Mouse (Mus musculus) limb, embryonic 15.5 days (tissue): ENCODE measurements around the gene AC124108.1. TPM values are rescaled to one million over a fixed set of nuclear protein-coding genes. Genes with fewer than 3 reads are reported as not detected.

Source experiments
- ATAC-seq: fragments of 200-750 bp; cut with Nextera tagmentation; 2 replicates; pipeline ENCODE4 v1.8.0; 2017; ENCODE audit warnings: low read depth, moderate TSS enrichment; ENCODE audit not compliant: insufficient number of reproducible peaks, low FRiP score, low TSS enrichment
- H3K27ac ChIP-seq: fragments of 300-500 bp; sonication (generic); 2 replicates; pipeline ENCODE4 v1.5.1; 2015; ENCODE audit warnings: moderate library complexity, mild to moderate bottlenecking, inconsistent platforms
- H3K27me3 ChIP-seq: fragments of 300-500 bp; sonication (generic); 2 replicates; pipeline ENCODE4 v1.6.1; 2015; ENCODE audit warnings: inconsistent platforms
- H3K36me3 ChIP-seq: fragments of 300-500 bp; sonication (generic); 2 replicates; pipeline ENCODE4 v1.6.1; 2015; ENCODE audit warnings: inconsistent platforms
- H3K4me1 ChIP-seq: fragments of 300-500 bp; sonication (generic); 2 replicates; pipeline ENCODE4 v1.6.1; 2015; ENCODE audit warnings: inconsistent platforms
- H3K4me2 ChIP-seq: fragments of 300-500 bp; sonication (generic); 2 replicates; pipeline ENCODE4 v1.6.1; 2015; ENCODE audit warnings: mild to moderate bottlenecking, inconsistent platforms
- H3K4me3 ChIP-seq: fragments of 300-500 bp; sonication (generic); 2 replicates; pipeline ENCODE4 v1.5.1; 2015; ENCODE audit warnings: mild to moderate bottlenecking, inconsistent platforms
- H3K9ac ChIP-seq: fragments of 300-500 bp; sonication (generic); 2 replicates; pipeline ENCODE4 v1.6.1; 2015; ENCODE audit warnings: inconsistent platforms
- H3K9me3 ChIP-seq: fragments of 300-500 bp; sonication (generic); 2 replicates; pipeline ENCODE4 v1.6.1; 2016; ENCODE audit warnings: inconsistent platforms
- WGBS: fragments of 180-500 bp; shearing (Covaris S2); methylation state at CpG from one replicate; pipeline ENCODE4 v1.1.7; 2015; 5-methylcytosine and 5-hydroxymethylcytosine counted together
- microRNA counts: library from miRNA; unstranded; fragments of <30 nt; microRNA quantifications from one replicate; lab custom pipeline; 2016
- microRNA-seq: library from miRNA; unstranded; fragments of <30 nt; microRNA quantifications from one replicate; pipeline ENCODE4, GENCODE M21; 2016
- polyA plus RNA-seq: library from polyadenylated mRNA; unstranded; fragments of >200 nt; fragmentation: Nextera tagmentation; extraction: Ambion mirVana; gene quantifications from 2 replicates; pipeline ENCODE4 v1.2.1, GENCODE M21; 2015

Gene AC124108.1
- polyA plus RNA-seq, 1 experiment from 2014 or later = 0.12 TPM

DNA sequence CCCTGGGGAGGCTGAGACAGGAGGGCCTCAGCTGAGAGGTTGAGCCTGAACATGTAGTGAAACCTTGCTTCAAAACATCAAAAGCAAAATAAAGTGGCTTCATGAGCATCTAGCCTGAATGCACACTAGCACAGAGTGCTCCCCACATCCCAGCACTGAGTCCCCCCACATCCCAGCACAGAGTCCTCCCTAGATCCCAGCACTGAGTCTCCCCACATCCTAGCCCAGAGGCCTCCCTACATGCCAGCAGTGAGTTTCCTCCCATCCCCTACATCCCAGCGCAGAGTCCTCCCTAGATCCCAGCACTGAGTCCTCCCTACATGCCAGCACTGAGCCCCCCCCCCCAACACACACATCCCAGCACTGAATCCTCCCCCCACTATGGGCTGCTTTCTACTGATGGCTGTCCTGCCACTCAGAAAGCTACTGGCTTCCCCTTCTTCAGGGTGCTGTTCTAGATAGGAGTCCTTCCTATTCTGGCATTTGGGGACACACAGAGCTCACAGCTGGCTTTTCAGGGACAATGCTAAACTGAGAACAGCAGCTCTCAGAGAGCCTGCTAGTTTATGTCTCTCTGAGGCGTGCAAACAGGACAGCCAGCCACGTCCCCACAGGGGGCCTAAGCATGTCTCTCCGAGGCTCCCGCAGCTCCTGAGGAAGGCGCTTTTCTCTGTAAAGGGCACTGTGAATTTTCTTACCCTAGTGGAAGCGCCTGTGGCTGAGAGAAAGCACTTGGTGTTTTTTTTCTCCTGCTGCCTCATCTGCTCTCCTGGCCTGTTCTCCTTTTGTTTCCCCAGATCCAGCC lies 40.4 kb downstream of the AC124108.1 start:
- H3K27me3 ChIP-seq = 0 out of 2 replicates have a peak, but pooled peaks cover 3% of the 10 kb centered on the region
- no peaks in the 10 kb centered on the region for H3K4me1 ChIP-seq
- H3K4me2 ChIP-seq = no peak overlapping the region
- no peaks in the 10 kb centered on the region for H3K36me3 ChIP-seq
- H3K9ac ChIP-seq = no peak overlapping the region
- no peak for ATAC-seq
- H3K27ac ChIP-seq = no peak overlapping the region
- 40% methylated on average over 7 of the region's 7 CpGs for WGBS
- H3K9me3 ChIP-seq = no peaks in the 10 kb centered on the region
- no peak overlapping the region for H3K4me3 ChIP-seq

DNA sequence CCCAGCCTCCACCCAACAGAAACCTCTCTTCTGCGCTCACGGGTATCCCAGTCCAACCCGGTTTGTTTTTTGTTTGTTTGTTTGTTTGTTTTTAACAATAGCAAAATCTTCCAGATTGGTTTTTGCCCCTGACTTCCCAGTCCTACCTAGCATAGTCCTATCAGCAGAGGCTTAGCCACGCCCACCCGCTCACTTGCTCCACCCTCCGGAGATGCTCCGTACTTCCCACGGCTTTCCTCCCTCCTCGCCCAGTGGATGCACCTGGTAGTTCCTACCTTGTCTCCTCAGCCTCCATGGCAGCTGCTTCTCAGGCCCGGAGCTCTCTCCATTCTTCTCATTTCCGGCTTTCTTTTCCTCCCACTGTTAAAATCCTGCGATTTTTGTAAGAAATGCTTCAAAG lies 42.3 kb downstream of the AC124108.1 start:
- Histone ChIP-seq H3K9me3 (no peaks in the 10 kb centered on the region), H3K36me3 (no peaks in the 10 kb centered on the region), H3K27ac (no peak overlapping the region), H3K27me3 (0 out of 2 replicates have a peak, but pooled peaks cover 4% of the 10 kb centered on the region), H3K4me1 (no peaks in the 10 kb centered on the region), H3K9ac (no peak overlapping the region), H3K4me2 (no peak overlapping the region), H3K4me3 (no peak overlapping the region)
- ATAC-seq = no peak
- 22% methylated on average over 12 of the region's 12 CpGs for whole genome bisulfite sequencing

DNA sequence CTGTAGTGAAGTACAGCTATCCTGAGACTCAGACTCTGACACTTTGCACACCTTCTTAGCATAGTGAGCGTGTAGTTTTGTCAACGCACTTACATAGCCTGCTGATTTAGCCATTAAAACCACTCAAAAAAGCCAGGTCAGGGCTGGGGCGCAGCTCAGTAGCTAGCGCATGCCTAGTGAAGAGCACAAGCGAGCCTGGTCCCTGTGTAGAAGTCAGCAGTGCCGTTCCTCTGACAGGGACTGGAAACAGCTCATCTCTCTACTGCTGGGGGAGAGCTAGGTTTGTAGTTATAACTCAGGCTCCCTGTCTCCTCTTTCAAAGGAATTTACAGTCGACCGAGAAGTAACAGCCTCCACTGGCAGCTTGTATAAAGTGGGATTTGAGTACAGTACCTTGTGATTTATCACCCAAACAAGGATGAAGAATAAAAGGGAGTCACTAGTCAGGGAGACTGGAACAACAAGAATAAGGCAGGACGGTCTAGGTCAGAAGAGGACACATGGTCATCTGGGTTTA lies 43.6 kb downstream of the AC124108.1 start:
- H3K9me3 ChIP-seq = no peaks in the 10 kb centered on the region
- H3K4me1 ChIP-seq = no peaks in the 10 kb centered on the region
- no peak overlapping the region for H3K4me3 ChIP-seq
- 39% methylated on average over 9 of the region's 9 CpGs for WGBS
- no peak overlapping the region for H3K9ac ChIP-seq
- no peaks in the 10 kb centered on the region for H3K36me3 ChIP-seq
- ATAC-seq = no peak
- 0 out of 2 replicates have a peak, but pooled peaks cover 4% of the 10 kb centered on the region for H3K27me3 ChIP-seq
- H3K27ac ChIP-seq = no peak overlapping the region
- H3K4me2 ChIP-seq = no peak overlapping the region

DNA sequence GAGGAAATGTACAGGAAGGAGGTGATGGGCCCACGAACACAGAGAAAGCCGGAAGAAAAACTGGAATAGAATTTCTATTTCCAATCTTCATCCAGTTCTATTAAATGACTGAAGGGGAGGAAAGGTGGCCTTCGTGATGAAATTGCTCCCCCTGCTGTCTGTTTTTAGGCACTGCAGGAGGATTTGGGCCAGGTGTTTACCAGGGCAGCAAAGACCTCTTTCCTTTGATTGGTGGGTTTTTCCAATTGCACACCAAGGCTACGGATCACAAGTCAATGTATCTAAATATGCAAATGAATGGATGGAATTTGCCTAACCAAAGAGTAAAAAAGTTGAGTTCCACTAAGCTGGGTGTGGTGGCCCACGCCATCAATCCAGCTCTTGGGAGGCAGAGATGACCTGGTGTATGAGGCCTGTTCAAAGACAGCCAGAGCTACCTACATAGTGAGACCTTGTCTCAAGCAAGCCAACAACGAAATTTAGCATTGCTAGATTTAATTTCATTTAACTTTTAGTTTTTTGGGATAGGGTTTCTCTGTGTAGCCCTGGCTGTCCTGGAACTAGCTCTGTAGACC lies 46.4 kb downstream of the AC124108.1 start:
- 21% methylated on average over 6 of the region's 6 CpGs for WGBS
- no peak for ATAC-seq
- no peaks in the 10 kb centered on the region for H3K9me3 ChIP-seq
- no peak overlapping the region for H3K27ac ChIP-seq
- H3K4me3 ChIP-seq = no peak overlapping the region
- no peak overlapping the region for H3K4me2 ChIP-seq
- 0 out of 2 replicates have a peak, but pooled peaks cover 4% of the 10 kb centered on the region for H3K27me3 ChIP-seq
- no peaks in the 10 kb centered on the region for H3K4me1 ChIP-seq
- H3K36me3 ChIP-seq = no peaks in the 10 kb centered on the region
- H3K9ac ChIP-seq = no peak overlapping the region

DNA sequence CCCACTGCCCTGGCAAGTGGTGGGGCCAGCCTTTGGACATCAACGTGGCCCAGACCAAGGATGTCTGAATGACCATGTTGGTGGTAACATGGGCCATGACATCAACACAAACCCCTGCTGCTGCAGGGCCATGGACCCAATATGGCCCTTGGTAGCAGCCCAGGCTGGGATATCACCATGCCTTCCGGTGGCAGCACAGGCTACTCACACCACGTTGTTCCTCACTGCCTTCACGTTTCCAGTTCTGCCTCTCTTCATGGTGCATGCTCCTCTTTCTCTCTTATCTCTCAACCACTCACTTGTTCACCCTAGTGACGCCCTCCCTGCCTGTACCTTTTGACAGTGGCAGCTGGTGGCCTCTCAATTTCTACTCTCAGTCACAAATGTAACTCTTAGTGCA lies 53.8 kb downstream of the AC124108.1 start:
- H3K9ac ChIP-seq = no peak overlapping the region
- H3K36me3 ChIP-seq = no peaks in the 10 kb centered on the region
- WGBS = 77% methylated on average over 5 of the region's 5 CpGs
- H3K4me3 ChIP-seq = no peak overlapping the region
- H3K27me3 ChIP-seq = no peaks in the 10 kb centered on the region
- H3K27ac ChIP-seq = no peak overlapping the region
- no peaks in the 10 kb centered on the region for H3K9me3 ChIP-seq
- H3K4me2 ChIP-seq = no peak overlapping the region
- ATAC-seq = no peak
- H3K4me1 ChIP-seq = no peaks in the 10 kb centered on the region

DNA sequence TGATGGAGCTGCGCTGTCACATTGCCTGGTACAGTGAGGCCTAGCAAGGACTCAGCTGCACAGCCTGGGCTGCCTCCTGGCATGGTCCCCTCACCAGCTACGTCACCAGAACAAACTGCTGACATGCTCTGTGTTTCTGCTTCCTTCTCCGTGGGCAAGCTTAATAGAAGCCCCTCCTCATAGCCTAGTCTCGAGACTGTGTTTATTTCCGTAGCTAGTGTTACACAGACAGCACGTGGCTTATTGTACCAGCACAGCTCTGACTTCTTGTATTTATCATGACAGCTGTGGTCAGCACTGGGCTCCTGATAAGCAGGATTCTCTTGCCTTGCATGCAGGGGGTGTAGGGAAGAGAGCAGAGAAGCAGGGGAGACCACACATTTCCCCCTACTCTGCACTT lies 54.9 kb downstream of the AC124108.1 start:
- H3K36me3 ChIP-seq = no peaks in the 10 kb centered on the region
- H3K27me3 ChIP-seq = no peaks in the 10 kb centered on the region
- H3K9ac ChIP-seq = no peak overlapping the region
- ATAC-seq = no peak
- 51% methylated on average over 6 of the region's 6 CpGs for WGBS
- no peak overlapping the region for H3K4me3 ChIP-seq
- H3K4me2 ChIP-seq = no peak overlapping the region
- no peaks in the 10 kb centered on the region for H3K4me1 ChIP-seq
- no peaks in the 10 kb centered on the region for H3K9me3 ChIP-seq
- H3K27ac ChIP-seq = no peak overlapping the region

DNA sequence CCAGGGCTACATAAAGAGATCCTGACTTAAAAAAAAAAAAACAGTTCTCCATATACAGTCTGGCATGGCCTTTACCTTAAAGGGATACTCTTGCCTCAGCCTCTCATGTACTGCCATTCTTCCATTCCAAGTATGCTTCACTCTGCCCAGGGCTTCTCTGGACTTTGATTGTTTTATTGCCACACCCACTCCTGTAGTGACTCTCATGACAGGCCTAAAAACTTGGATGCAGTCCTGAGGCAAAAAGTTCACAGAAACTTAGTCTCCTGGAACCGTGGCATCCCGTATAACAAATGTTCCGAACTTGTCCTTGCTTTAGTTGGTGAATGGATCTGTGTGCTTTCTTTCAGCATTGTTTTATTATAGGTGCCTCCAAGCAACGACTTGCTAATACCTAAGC lies 55.4 kb downstream of the AC124108.1 start:
- Histone ChIP-seq H3K4me3 (no peak overlapping the region), H3K36me3 (no peaks in the 10 kb centered on the region), H3K9ac (no peak overlapping the region), H3K4me2 (no peak overlapping the region), H3K9me3 (no peaks in the 10 kb centered on the region), H3K4me1 (no peaks in the 10 kb centered on the region), H3K27ac (no peak overlapping the region), H3K27me3 (no peaks in the 10 kb centered on the region)
- 83% methylated on average over 4 of the region's 4 CpGs for WGBS
- ATAC-seq = no peak

DNA sequence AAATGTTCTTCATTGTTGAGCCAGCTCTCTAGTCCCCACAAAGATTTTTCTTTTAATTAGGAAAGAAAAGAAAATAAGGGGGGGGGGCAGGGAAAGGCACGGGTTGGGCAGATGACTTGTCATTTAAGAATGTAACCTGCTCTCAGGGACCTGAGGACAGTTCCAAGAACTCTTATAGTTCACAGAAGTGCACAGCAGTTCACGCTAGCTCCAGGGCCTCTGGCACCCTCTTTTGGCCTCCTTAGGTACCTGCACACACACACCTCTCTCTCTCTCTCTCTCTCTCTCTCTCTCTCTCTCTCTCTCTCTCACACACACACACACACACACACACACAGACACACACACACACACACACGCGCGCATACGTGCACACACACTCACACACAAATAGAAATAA lies 63.2 kb downstream of the AC124108.1 start:
- H3K36me3 ChIP-seq = no peaks in the 10 kb centered on the region
- no peak overlapping the region for H3K9ac ChIP-seq
- H3K4me1 ChIP-seq = no peaks in the 10 kb centered on the region
- no peaks in the 10 kb centered on the region for H3K9me3 ChIP-seq
- WGBS = 84% methylated on average over 6 of the region's 6 CpGs
- H3K4me3 ChIP-seq = no peak overlapping the region
- no peaks in the 10 kb centered on the region for H3K27me3 ChIP-seq
- H3K4me2 ChIP-seq = no peak overlapping the region
- no peak for ATAC-seq
- no peak overlapping the region for H3K27ac ChIP-seq

MicroRNAs encoded within 50 kb of the gene (microRNA counts, 519-probe panel; counts per million panel counts)
- microRNA mmu-miR-135b (lab: Ali Mortazavi, UCI) = not detected

Small RNAs within 50 kb of the gene (microRNA-seq; reads per million reads assigned to microRNA genes)
- 142 reads per million, percentile 53 among the genes with 10 or more reads in this experiment for gene Mir135b

Other genes starting within 250 kb of the AC124108.1 start
- 13.9 and 14.2 TPM in 2 replicates for gene Slc45a3, start 228.5 kb upstream of the AC124108.1 start, polyA plus RNA-seq
- 24.3 and 24.4 TPM in 2 replicates for gene Elk4, start 183.8 kb upstream of the AC124108.1 start, polyA plus RNA-seq
- 11.7 and 14.7 TPM in 2 replicates for gene Mfsd4a, start 123.4 kb upstream of the AC124108.1 start, polyA plus RNA-seq
- gene Cdk18, start 51.8 kb upstream of the AC124108.1 start, polyA plus RNA-seq = 1.4 and 2.7 TPM in 2 replicates
- gene Lemd1, start within 50 bp of the AC124108.1 start, polyA plus RNA-seq = 0.29 and 0.56 TPM in 2 replicates
- gene Gm10188, start 38.3 kb downstream of the AC124108.1 start, polyA plus RNA-seq = not detected in 2 replicates
- gene Klhdc8a, start 107.2 kb downstream of the AC124108.1 start, polyA plus RNA-seq = 0.13 and 0.15 TPM in 2 replicates
- 6.9 and 8.2 TPM in 2 replicates for gene Nuak2, start 124.7 kb downstream of the AC124108.1 start, polyA plus RNA-seq
- 7.3 and 9.9 TPM in 2 replicates for gene Tmcc2, start 199.8 kb downstream of the AC124108.1 start, polyA plus RNA-seq
- gene Dstyk, start 226.1 kb downstream of the AC124108.1 start, polyA plus RNA-seq = 13.7 and 16.5 TPM in 2 replicates